Mouse (Mus musculus) fibroblast of lung, adult 2 months (primary cell): Measurements from ENCODE around the gene Aqp5.

Source experiments
- DNase-seq: peaks from one replicate; pipeline ENCODE4 v3.0.0-alpha.2; 2011; ENCODE audit warnings: low read depth

The Aqp5 gene

GRCm38 (mm10) chr15:99638124-99638485 is 47.5 kb downstream of the Aqp5 start:
- no peak for DNase-seq

GRCm38 (mm10) chr15:99642622-99643021 is 52.0 kb downstream of the Aqp5 start:
- DNase-seq, result no peak

GRCm38 (mm10) chr15:99643832-99644231 is 53.2 kb downstream of the Aqp5 start:
- no peak for DNase-seq
